Mouse (Mus musculus): ENCODE data around the gene Ubxn11.
"Not testable (repeated sequence)": the region's sequence is repeated elsewhere in the genome, so short reads cannot be mapped to it uniquely, and the experiment has no call there.

The Ubxn11 gene

DNA sequence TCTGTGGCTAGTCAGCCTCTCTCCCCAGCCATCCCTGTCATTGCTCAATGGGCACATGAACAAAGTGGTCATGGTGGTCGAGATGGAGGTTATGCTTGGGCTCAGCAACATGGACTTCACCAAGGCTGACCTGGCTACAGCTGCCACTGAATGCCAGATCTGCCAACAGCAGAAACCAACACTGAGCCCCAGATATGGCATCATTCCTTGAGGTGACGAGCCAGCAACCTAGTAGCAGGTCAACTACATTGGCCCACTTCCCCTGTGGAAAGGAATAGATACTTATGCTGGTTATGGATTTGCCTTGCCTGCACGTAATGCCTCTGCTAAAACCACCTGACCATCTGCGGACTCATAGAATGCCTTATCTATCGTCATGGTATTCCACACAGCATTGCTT is 41.9 kb downstream of the Ubxn11 start:
- DNase-seq (ENCODE audit: low read depth, low spot score), result not testable (repeated sequence)

DNA sequence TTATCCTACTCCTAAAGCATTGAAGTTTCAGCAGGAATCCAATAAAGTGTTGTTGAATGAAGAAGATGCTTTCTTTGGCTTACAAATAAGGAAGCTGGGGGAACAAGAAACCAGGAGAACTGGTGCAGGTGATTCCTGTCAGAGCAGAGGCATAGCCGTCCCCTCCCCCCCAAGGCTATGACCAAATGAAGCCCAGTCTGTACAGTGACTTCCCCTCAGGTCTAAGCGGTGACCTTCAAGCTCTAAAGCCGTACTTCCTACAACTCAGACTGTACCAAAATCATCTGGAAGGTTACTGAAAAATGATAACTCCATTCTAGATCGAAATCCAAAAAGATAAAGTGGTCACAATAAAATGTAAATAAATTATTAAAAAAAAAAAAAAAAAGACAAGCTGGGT is 47.0 kb downstream of the Ubxn11 start:
- DNase-seq (ENCODE audit: low read depth, low spot score), result no peak

DNA sequence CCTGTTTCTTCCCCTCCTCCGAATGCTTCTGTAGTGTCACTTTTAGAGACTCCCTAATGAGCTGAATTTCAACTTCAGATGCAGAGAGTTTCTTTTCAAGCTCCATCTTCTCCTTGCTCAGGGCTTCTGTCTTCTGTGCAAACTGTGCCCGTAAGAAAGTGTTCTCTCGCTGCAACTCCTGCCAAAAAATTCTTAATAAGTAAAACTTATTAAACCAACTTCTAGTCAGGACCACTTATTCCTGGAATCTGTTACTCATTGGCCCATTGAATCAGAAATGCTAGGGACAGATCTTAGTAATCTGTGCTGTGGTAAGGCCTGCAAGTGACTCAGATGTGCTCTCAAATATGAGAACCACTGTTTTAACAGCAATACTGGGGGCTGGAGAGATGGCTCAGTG is 49.7 kb downstream of the Ubxn11 start:
- no peak for DNase-seq (ENCODE audit: low read depth, low spot score)

DNA sequence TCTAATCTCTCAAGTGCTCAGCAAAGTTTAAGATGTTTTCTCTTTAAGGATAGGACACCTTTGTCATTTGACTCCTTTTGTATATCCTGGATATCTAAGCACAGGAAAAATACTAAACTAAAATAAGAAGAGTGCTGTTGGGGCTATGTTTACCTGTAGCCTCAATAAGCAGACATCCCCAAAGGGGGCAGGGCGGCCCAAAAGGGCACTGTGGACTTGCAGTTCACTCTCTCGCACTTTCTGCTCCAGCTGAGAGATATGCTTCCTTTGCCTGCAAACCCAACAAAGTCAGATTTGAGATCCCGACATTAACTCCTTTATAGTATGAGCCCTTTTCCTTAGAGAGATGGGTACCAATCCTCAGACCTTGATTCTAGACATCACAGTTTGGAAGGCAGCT is 51.3 kb downstream of the Ubxn11 start:
- no peak for DNase-seq (ENCODE audit: low read depth, low spot score)

DNA sequence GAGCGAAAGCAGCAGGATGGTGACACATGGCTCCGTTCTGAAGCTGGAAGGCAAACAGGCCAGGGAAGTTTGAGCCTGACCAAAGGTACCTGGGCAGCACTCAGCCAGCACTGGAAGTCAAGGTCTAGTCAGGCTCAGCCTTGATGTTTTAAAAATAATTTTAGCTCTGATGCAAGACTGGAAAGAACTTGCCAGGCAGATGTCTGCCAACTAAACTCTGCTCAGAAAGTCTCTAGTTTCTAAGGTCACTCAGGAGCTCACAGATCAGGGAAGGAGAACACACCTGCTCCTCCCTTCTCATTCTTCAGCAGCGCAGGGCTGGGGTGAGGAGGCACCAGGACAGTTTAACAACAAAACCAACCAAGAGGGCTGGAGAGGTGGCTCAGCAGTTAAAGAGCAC is 52.0 kb downstream of the Ubxn11 start:
- DNase-seq (ENCODE audit: low read depth, low spot score), result peak; percentile 89

DNA sequence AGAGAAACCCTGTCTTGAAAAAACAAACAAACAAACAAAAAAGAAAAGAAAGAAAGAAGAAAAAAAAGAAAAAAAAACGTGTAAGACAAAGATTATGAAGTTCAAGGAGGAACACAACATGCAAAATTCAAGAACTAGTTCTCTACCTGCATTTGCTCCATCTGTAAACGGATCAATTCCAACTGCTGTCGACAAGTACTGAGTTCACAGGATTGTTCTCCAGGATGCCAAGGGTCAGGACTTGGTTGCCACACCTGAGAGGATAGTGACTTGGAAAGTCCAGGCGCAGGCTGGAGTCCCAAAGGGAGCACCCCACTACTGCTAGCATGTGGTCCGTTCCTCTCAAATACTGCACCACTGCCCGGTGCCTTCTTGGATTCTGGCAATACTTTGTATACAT is 53.2 kb downstream of the Ubxn11 start:
- DNase-seq (ENCODE audit: low read depth, low spot score), result no peak

DNA sequence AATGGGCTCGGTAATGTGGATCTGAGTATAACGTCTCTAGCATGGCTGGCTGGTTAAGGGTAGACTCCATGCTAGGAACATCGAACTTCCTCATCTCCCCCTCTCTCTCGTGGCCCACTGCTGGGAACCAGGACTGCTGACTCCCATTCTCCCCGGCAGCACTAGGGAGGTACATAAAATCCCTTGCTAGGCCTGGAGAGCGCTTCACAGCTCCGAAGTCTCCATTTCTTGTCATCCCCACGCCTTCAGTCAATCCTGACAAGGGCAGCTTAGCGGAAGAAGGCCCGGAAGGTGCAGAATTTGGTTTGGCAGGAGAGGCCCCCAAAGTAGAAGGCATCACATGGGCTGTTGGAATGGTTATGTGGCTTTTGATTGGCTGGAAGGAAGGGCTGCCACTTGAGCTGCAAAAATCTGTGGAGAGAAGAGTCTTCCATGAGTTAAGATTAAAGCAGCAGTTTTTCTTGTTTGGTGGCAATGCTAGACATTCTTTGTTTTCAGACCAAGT is 53.6 kb downstream of the Ubxn11 start:
- peak; percentile 79 for DNase-seq (ENCODE audit: low read depth, low spot score)

DNA sequence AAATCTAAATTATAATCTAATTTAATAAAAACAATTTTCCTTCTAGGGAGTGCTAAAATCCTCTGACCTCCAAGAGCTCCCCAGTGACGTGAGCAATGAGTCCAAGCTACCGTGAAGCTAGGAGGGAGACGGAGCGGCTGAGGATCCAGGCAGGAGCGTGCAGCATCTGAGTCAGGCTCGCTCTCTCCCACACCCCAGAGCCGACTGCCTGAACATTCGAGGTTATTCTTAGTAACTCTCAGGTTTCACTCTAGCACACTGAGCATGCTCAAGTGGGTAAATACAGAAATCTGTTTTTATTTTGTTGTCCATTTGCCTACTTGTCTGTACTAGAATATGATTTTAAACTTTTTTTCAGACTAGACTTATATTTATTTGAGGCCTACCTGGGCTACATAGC is 54.4 kb downstream of the Ubxn11 start:
- peak; percentile 90 for DNase-seq (ENCODE audit: low read depth, low spot score)

DNA sequence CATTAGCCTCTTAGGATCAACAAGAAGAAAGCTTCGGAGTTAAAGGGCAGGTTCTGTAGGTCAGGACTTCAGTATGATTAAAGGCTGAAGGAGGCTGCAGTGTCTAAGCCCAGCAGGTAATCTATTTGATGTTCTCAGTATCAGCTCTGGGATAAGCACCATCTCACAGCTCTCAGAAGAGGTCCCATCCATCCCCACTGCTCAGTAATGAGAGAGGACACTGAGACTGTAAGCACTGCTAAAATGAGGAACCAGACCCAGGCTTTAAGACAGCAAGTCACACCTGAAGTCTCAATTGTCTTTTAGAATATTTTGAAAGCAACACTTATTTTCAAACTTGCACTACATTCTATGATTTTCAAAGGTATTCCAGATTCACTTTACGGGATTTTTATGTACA is 55.2 kb downstream of the Ubxn11 start:
- no peak for DNase-seq (ENCODE audit: low read depth, low spot score)

DNA sequence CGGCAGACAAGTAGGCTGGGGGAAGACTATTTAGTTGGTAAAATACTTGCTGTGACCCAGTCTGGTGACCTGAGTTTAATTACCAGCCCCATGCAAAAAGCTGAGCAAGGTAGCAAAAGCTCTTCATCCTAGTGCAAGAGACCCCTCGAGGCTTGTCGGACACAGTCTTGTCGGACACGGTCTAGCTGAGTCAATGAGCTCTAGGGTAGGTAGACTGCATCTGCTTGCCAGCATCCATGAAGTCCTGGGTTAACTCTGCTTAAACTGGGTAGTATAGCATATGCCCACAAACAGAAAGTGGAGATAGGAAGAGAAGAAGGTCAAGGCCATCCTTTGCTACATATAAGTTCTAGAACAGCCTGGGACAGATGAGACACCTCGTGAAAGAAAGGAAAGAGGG is 56.4 kb downstream of the Ubxn11 start:
- DNase-seq (ENCODE audit: low read depth, low spot score), result no peak

DNA sequence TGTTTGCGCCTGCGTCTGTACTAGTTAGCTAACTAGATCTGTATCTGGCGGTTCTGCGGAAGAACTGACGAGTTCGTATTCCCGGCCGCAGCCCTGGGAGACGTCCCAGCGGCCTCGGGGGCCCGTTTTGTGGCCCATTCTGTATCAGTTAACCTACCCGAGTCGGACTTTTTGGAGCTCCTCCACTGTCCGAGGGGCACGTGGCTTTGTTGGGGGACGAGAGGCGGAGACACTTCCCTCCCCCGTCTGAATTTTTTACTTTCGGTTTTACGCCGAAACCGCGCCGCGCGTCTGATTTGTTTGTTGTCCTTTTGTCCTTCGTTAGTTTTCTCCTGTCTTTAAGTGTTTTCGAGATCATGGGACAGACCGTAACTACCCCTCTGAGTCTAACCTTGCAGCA is 57.7 kb downstream of the Ubxn11 start:
- DNase-seq (ENCODE audit: low read depth, low spot score), result peak; percentile 46

DNA sequence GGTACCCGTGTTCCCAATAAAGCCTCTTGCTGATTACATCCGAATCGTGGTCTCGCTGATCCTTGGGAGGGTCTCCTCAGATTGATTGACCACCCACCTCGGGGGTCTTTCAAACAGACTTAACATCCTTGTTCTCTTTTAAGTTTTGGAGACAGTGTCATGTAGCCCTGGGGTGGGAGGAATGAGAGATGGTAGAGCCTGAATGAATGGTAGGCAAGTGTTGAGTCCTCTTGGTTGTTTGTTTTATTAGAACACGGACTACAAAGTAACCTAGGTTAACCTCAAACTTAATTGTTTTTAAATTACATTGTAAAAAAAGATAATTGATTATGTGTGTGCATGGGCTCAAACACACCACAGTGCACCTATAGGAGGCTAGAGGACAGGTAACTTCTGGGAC is 62.2 kb downstream of the Ubxn11 start:
- DNase-seq (ENCODE audit: low read depth, low spot score), result no peak

DNA sequence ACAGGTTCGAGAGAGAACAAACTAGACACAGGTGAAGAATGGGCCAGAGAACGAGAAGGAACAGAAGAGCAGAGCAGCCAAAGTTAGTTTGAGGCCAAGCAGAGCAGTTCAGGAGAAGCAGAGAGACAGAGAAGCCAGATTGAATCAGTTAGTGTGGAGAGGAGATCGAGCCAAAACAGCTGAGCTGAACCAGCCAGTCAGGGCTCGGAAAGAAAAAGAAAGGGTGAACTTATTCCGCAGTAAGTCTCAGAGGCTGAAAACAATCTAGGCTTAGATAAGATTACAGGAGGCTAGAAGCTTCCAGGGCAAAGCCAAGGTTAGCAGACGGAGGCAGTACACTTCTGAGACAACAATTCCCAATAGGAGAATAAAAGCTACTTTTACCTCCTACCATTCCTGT is 62.7 kb downstream of the Ubxn11 start:
- no peak for DNase-seq (ENCODE audit: low read depth, low spot score)

DNA sequence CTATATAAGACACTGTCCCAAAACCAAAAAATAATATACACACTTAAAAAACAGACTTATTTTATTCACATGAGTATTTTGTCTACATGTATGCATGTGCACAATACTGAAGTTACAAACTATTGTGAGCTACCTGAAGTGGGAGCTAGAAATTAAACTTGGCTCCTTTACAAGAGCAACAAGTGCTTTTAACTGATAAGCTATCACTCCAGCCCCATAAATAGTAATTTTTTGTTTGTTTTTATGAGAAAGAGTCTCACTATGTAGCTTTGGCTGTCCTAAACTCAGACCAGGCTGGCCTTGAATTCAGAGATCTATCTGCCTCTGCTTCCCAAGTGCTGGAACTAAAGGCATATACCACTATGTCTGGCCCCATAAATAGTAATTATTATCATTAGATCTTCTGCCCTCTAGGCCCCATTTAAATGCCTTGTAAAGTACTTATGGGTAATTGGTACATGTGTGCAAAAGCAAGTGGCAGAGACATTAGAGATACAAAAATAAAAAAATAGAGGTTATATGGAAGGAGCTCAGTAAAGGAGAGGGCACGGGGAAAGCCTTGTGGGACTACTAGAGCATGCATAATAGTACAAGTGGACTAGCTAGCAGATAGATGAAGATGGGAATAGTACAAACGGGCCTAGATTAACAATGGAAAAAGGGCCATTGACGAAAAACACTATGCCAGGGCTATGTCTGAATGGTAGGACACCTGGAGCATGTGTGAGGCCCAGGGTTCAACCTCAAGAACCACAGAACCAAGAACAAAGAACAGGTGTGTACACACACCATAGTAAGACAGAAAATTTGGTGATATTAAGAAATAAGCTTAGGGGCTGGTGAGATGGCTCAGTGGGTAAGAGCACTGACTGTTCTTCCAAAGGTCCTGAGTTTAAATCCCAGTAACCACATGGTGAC is 63.4 kb downstream of the Ubxn11 start:
- no peak for DNase-seq (ENCODE audit: low read depth, low spot score)

DNA sequence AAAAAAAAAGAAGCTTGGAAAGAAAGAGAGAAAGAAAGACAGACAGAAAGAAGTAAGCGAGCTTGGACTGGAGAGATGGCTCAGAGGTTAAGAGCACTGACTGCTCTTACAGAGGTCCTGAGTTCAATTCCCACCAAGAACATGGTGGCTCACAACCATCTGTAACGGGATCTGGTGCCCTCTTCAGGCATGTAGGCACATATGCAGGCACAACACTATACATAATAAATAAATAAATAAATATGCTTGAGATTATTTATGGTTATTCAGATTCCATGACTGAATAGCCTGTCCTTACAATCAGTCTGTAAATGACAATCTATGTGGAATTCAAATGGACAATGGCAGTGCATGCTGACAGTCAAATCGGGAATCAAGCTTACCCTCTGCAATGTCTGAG is 64.5 kb downstream of the Ubxn11 start:
- DNase-seq (ENCODE audit: low read depth, low spot score), result no peak

DNA sequence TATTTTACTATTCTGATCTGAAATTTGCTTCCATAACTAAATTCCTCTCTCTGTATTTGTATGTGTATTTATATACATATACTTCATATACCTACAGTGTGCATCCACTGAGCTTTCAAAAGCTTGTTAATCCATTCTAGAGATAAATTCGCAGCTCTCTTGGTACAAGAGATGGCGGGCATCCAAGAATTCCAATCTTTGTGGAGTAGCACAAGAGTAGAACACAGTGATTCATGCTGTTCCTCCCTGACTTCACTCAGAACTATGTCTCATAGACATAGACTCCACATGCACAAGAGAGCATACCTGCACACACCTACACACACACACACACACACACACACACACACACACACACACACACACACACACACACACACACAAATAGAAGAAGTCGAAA is 70.0 kb downstream of the Ubxn11 start:
- DNase-seq (ENCODE audit: low read depth, low spot score), result no peak
